Mouse (Mus musculus): ENCODE measurements around the gene Prlr.
A peak's percentile ranks its signal among the peaks of the same experiment; 100 is the strongest.

Prlr gene

GRCm38 (mm10) chr15:10177083-10177482 lies at the start of gene Prlr:
Gene Prlr, plus strand, starts transcription at chr15:10177238.
- DNase-seq = no peak

- no peak for DNase-seq
Measured at GRCm38 (mm10) chr15:10133781-10134180, 43.3 kb upstream of the Prlr start.

DNA sequence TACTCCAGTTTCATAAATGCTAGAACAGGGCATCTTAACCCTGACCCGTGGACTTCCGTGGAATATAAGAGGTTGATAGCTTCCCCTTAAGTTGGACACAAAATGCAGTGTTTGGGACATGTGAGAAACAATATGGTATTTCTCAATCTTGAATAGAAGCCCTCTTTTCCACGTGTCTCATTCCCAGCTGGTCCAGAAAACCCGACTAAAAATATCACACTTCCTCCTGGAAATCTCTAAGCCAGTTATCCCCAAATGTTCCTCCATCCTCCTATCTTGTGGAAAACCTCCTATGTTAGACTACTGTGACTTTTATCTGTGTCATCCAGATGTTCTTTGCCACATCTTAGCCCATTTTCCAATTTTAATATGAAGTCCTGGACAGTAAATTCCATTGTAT lies 42.1 kb upstream of the Prlr start:
- DNase-seq = no peak

DNA sequence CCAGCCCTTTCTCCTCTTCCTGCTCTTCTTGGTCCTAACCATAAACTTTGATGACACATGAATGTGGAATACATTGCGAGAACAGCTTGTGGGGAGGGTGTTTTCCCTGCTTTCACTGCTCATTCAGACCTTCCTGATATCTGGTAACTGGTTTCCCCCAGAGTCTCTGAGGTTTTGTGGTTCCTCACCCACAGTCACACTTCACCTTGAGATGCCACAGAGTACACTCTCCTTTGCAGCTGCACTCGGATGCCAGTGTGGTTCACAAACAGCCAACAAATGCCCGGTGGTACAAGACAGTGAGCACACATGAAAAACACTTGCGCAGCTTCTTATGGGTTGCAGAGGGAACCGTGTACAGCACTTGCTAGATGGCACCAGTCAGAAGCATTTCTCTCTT lies 32.5 kb upstream of the Prlr start:
- no peak for DNase-seq

DNA sequence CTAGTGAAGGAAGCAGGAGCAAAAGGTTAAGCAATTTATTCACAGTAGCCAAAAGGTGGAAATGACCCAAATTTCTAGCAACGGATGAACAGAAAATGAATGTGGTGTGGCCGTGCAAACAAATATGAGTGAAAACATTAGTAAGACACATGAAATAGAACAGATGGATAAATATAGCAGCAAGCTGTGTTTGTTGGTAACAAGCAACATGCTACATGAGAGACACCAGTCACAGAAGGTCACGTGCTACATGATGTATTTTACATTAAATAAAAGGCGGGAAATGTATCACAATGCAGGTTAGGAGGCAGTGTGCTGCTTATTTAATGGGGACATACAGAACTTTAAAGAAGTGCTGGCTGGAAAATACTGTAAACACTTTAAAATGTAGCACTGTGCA lies 28.8 kb upstream of the Prlr start:
- DNase-seq = no peak

- DNase-seq = no peak
Measured at GRCm38 (mm10) chr15:10160663-10161062, 16.4 kb upstream of the Prlr start.

DNA sequence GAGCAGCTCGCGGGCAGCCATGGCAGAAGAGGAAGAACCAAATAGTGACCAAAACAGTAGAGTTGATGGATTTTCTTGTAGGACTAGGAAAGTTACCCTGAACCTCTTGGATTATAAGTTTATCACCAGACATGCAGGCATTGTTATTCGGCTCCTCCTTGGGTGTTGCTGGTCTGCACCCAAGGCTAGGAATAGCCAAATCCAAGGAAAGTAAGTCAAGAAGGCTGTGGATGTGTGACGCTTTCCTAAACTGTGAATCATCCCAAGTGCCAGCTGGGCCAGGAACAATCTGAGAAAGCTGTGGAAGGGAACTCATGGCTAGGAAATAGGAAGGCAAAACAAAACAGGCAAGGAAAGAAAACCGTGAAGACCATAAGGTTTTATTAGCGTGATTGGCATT lies 2.0 kb upstream of the Prlr start:
- DNase-seq = no peak

DNA sequence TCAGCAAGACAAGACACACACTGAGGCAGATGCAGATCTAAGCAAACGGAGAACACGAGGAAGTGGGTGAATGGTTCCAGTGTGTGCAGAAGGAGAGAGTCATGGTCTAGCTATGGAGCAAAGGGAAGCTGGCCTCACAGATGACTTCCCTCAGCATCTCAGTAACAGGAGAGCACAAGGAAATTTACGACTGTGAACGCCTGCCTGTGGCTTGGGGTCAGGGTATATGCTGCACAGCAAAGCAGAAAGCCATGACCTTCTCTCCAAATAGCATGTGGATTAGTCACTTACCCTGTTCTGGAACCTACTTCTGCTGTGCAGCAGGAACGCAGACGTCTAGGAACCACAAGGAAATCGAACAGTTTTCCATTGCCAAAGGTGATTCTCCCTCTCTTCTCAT lies 1.4 kb upstream of the Prlr start:
- DNase-seq = no peak

GRCm38 (mm10) chr15:10177519-10178130 lies 587 bp downstream of the Prlr start:
- peak; percentile 3 for DNase-seq

GRCm38 (mm10) chr15:10178131-10178566 lies 1.1 kb downstream of the Prlr start:
- no peak for DNase-seq

DNA sequence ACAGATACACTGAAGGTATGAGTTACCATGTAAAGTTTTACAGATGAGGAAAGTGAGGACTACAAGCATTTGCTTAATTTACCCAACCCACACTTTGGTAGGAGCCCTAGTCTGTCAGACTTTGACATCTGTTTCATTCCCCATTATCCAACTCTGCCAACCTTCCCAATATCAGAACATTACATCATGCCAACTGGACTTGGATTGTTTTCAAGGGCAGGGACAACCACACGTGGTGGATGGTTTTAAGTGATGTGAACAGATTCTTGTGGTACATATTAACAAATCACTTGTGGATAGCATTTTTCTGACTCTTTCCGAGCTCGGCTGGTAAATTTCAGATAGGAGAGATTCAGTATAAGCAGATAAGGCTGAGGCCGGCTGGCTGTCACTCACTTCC lies 3.7 kb downstream of the Prlr start:
- DNase-seq = no peak

DNA sequence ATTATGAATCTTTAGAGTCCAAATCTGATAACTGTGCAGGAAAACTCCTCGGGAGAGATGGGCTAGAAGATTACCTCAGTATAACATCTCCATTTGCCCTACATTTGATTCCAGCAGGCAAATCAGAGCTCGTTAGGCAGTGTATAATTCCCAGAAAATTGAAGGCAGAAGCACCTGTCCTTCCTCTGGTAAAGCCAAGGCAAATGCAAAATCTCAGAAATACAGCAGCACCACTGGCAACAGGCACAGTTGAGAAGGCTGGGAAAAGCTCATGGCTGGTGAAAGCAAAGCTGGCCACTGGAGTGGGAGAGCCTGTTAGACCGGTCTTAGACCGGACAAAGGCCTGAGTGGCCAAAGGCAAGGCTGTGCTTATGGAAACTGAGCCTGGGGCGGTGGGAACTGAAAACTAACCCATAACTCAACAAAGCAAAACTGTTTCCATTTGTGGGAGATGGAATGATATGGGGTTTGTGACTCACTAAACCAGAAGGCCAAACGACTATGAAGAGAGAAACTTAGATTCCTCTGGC lies 15.1 kb downstream of the Prlr start:
- DNase-seq = peak; percentile 8

GRCm38 (mm10) chr15:10200991-10201390 lies 24.0 kb downstream of the Prlr start:
- no peak for DNase-seq

DNA sequence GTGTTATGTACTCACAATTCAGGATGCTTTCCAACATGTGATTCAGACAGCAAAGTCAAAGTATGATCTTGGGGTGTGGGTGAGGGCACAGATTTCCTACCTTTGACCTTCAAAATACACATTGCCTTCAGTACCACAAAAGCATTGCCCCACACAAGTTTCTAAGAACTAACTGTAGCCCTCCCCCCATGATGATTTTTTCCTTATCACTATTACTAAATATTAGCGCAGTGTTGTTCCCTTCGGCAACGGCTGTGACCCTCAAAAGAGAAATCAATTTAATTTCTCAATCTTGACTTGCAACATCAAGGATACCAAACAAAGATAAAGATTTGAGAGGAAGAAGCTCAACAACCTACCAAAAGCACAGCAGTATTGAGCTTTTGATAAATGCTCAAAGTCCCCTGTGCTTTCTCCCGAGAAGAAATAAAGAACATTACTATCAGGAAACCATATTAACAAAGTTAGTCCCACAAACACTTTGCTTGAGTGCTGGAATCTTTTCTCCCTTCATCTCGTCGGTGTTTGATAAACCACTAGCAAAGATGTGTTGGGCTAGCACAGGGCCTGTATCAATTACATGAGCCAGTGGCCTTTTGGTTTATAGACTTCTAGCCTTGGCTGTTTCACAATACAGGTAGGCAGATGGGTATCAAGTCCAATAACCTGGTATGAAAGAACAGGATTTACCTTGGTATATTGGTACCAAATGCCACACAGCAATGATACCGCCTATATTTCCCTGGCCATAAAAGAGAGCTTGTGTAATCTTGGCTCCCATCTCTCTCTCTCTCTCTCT lies 25.7 kb downstream of the Prlr start:
- DNase-seq = no peak

GRCm38 (mm10) chr15:10210261-10210770 lies 33.3 kb downstream of the Prlr start:
- no peak for DNase-seq

GRCm38 (mm10) chr15:10211992-10212391 lies 35.0 kb downstream of the Prlr start:
- no peak for DNase-seq

- no peak for DNase-seq
Measured at GRCm38 (mm10) chr15:10213213-10213612, 36.2 kb downstream of the Prlr start.

- DNase-seq = no peak
Measured at GRCm38 (mm10) chr15:10213710-10214109, 36.7 kb downstream of the Prlr start.

DNA sequence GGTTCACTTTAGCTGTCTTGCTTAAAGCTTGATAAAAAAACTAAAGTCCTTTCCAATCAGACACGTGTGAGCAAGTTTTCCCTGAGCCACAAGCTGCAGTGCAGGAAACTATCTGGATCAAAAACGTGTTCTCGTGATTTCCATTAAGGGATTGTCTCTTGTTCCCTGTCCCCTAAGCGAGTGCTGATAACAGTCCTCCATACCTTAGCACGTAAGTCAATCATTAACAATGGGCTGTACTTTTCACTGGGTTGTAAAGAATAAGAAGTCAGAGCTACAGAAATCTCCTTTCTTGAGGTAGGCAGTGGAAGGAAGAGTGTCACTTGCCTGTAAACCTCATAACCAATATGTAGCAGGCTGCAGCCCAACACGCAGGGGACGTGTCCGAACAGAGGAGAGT lies 38.7 kb downstream of the Prlr start:
- no peak for DNase-seq

GRCm38 (mm10) chr15:10216189-10216588 lies 39.2 kb downstream of the Prlr start:
- DNase-seq = no peak

DNA sequence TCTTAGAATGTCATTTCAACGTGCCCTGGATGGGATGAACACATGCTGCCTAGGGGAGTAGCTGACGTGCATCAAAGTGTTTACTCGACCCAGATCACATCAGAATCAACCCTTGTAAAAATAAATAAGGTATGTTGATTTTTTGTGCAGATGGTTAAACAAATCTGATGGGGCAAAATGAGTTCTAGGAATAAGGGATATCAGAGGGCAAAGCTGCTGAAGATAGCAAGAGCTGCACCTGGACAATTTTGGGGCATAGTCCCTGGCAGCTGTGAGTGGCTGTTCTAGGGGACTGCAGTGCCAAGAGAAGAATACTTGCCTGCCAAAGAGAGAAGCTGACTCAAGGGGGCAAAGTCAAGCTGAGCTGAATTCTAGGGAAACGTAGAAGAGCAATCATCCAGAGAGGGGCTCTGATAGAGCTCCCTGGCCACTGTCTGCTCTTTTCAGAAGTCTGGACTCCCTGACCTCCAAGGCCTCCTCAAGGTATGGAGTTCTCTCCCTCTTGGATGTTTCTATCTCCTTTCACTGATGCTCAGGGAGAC lies 46.6 kb downstream of the Prlr start:
- peak; percentile 62 for DNase-seq

DNA sequence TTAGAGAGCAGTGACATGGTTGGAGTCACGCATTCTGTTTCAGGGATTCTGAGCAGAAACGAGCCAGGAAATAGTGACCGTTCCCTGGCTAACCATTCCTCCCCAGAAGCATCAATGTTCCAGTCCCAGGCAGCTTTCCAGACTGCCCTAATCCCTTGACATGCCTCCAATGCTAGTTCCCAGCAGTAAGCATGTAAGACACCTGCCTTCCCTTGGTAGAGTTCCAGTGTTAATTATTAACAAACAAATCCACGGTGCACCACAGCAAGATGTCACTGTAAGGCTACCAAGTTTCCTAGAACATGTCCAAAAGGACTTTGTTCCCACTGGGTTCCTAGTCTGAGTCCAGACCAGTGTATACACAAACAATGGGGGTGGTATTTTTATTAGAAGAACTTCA lies 48.7 kb downstream of the Prlr start:
- DNase-seq = peak; percentile 83

DNA sequence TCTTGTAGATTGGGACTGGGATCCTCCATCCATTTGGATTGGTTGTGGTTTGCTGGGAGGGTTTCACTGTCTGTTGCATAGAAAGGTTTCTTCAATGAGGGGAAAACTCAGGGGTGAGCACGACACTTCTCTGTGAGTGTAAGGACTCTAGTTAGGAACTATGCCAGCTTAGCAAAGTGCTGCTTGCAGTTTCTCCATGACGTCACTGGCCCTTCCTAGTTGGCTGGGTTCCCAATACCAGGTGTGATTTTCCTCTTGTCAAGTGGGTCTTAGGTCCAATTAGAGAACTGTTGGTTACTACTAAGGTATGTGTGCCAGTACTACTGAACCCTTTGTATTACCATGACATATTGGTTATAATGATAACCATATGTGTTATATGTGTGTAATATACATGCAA lies 51.6 kb downstream of the Prlr start:
- DNase-seq = peak; percentile 20

DNA sequence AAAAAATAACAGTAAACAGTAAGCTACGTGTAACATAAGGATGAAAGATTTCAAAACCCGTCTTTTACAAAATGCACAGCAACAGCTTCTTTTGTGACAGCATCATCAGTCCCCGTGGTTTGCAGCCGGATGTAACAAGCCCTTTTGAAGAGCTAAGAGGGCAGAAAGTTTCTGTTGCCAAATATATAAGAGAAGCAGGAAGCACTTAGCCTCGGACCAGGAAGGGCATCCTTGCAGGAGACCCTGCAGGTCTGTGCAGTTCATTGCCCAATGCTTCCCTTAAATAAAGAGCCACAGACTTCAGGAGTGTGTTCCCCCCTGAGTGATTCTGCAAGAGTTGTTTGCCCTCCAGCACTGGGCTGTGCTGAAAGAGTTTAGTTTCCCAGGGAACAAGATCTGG lies 58.9 kb downstream of the Prlr start:
- no peak for DNase-seq

All from kidney, adult 11 months (tissue).